Mouse (Mus musculus): ENCODE measurements around the gene Apex1.
A peak's percentile ranks its signal among the peaks of the same experiment; 100 is the strongest.
"Not testable (repeated sequence)": the region's sequence is repeated elsewhere in the genome, so short reads cannot be mapped to it uniquely, and the experiment has no call there.

Gene Apex1

DNA sequence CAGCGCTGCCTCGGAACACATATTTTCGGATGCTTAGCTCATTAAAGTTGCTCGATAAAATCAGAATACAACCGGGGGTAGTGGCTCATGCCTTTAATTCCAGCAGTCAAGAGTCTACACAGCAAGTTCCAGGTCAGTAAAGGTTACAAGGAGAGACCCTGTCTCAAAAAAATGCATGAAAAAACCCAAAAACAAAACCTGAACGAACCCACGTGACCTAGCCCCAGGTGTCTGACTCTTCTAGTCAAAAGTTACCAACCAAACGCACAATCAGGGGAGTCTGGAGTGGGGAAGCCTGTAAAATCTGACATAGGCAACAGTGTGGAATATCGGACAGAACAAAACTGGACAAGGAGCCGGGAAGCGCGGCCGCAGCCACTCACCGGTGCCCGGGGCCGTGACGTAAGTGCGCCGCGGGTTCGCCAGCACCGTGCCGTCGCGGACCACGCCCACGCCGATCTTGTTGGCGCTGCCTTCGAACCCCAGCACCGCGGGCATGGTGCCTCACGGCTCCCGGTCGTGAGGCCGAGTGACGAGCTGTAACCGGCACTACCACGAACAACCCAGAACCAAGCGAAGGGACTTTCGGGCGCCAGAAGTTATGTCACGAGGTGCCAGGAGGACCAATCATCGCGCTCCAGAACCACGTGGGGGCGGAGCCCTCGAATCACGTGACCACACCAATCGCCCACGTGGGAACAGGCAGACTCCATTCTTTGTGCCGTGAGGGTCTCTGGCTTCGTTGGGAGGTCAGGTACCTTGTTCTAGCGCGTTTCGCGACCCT lies at the start of gene Apex1, which contains the start of gene Osgep:
TSS of gene Apex1 (plus strand) at position 688 of the 784 bp plus-strand sequence.
TSS of gene Osgep (minus strand) at position 613 of the 784 bp plus-strand sequence.
- DNase-seq: peak; percentile 94 to 95

DNA sequence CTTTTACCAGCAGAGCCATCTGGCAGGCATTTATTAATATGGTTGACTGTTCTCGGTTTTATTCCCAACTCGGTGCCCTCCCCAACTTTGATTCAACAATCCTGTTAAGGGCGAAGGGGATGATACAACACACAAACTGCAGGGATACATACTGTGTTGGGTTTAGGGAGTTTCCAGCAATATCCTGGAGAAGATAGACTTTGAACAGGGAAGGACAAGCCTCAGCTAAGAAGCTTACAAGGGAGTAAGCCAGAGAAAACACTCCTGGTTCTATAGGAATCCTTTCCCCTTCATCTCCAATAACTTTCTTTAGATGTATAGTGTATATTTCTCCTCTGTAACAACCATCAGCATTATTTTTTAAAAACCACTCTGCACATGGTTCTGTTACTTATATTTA lies 49.6 kb upstream of the Apex1 start:
- no peak for DNase-seq

- no peak for DNase-seq
Measured at GRCm38 (mm10) chr14:50875591-50876230, 49.1 kb upstream of the Apex1 start.

- DNase-seq: no peak
Measured at GRCm38 (mm10) chr14:50876236-50876950, 48.4 kb upstream of the Apex1 start.

- DNase-seq: no peak
Measured at GRCm38 (mm10) chr14:50891621-50892020, 33.1 kb upstream of the Apex1 start.

GRCm38 (mm10) chr14:50892091-50892490 lies 32.7 kb upstream of the Apex1 start:
- no peak for DNase-seq

DNA sequence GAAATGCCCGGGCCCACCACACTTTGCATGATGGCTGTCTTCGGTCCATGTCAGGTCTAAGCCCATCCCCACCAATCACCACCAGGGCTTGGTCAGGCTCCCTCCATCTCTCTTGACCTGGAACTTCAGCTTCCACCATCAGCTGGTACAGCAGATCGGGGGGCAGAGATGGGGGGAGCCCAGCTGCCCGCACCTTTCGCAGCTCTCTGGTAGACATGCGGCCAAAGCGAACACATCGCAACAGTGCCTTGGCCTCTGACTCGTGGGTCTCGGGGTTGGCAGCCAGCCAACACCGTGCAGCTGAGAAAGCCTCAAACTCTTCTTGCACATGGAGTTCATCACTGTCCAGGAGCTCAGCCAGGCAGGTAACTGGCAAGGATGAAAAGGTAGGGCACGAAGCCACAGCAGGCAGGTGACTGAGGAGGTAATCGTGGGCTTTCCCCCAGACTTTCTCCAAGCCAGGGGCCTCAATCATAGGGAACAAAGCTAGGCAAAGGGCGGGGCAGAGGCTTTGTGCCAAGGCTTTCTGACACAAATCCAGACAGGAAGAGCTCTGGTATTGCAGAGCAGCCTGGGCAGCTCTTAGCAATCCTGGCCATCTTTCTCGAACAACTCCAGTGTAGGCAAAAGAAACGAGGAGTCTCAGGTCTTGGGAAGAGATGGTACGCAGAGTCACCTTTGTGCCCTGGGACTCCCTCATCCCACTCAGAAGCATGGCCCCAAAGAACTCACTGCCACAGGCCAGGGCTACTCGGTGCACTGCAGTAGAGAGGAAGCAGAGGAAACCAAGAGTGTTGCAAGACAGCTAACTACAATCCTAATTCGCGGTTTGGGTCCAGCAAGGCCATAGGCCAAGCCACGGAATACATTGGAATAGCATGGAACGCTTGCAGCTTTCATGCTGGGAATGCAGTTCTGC lies 32.0 kb upstream of the Apex1 start:
- DNase-seq: peak; percentile 33 to 43

- DNase-seq: peak; percentile 21 to 37
Measured at GRCm38 (mm10) chr14:50895407-50895806, 29.4 kb upstream of the Apex1 start.

GRCm38 (mm10) chr14:50895985-50896746 lies 28.6 kb upstream of the Apex1 start:
- DNase-seq: peak; percentile 81 to 82

- peak; percentile 64 to 73 for DNase-seq
Measured at GRCm38 (mm10) chr14:50896747-50897373, 27.9 kb upstream of the Apex1 start.

DNA sequence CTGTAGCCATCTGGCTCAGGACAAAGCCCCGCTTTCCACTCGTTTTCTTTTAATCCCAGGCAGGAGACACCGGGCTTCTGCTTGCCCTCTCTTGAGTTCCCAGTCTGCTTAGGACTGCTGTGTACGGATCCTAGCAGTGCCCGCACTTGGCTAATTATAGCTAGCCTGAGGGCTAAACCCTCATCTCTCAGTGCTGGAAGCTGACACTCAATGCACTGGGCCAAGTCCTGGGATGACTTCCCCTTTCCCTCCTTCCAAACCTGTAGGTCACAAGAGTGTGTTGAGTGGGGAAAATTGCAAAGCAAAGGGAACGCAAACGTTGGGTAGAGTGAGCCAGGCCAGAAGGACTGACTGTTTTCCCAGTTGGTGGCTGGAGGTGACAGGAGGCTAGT lies 27.4 kb upstream of the Apex1 start, which contains the start of gene Klhl33:
TSS of gene Klhl33 (minus strand) at position 134 of the 392 bp plus-strand sequence.
- peak; percentile 62 to 68 for DNase-seq

GRCm38 (mm10) chr14:50897992-50898391 lies 26.8 kb upstream of the Apex1 start:
- not testable (repeated sequence) for DNase-seq

- DNase-seq: peak; percentile 69 to 80
Measured at GRCm38 (mm10) chr14:50903973-50904827, 20.6 kb upstream of the Apex1 start.

- DNase-seq: no peak
Measured at GRCm38 (mm10) chr14:50904828-50905129, 20.0 kb upstream of the Apex1 start.

GRCm38 (mm10) chr14:50905327-50905726 lies 19.4 kb upstream of the Apex1 start:
- DNase-seq: not testable (repeated sequence)

DNA sequence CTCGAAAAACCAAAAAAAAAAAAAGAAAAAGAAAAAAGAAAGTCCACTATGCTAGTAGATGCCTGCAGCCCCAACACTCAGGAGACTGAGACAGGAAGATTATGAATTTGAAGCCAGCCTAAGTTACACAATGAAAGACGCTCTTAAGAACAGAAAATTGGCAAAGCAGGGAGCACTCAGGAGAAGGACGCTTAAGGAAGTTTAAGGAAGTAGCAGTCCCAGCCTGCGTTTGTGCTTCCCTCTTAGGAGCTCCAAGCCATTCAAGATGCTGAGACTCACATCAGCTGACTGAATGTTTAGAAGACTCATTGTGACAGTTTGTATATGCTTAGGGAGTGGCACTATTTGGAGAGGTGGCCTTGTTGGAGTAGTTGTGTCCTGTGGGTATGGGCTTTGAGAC lies 16.6 kb upstream of the Apex1 start:
- no peak for DNase-seq

DNA sequence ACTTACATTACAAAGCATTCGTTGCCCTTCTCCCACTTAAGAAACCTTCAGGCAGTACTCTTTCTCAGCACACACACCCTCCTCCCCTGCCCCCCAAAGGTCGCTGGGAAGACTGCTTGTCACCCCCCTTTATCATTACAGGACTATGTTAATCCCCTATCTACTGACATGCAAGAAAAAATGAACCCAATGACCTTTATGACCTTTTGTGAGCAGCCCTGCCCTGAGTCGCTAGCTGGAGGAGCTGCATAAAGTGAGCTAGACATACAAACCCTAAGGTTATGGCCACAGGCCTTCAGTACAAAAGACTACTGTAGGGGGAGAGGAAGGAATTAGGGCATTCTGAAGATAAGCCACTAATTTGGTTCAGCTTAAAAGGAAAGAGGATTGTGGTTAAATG lies 13.4 kb upstream of the Apex1 start:
- DNase-seq: no peak

DNA sequence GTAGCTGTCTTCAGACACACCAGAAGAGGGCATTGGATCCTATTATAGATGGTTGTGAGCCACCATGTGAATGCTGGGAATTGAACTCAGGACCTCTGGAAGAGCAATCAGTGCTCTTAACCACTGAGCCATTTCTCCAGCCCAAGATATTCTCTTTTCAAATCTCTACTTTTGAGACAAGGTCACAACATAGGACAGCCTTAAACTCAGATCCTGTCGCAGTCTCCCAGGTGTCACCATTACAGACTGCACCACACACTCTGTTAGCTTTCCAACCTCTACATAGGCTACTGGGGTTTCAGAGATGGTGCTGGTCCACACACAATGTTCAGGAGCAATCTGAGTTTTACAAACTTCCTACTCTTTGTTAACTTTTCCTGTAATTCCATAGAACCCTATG lies 1.3 kb upstream of the Apex1 start:
- DNase-seq: not testable (repeated sequence)

DNA sequence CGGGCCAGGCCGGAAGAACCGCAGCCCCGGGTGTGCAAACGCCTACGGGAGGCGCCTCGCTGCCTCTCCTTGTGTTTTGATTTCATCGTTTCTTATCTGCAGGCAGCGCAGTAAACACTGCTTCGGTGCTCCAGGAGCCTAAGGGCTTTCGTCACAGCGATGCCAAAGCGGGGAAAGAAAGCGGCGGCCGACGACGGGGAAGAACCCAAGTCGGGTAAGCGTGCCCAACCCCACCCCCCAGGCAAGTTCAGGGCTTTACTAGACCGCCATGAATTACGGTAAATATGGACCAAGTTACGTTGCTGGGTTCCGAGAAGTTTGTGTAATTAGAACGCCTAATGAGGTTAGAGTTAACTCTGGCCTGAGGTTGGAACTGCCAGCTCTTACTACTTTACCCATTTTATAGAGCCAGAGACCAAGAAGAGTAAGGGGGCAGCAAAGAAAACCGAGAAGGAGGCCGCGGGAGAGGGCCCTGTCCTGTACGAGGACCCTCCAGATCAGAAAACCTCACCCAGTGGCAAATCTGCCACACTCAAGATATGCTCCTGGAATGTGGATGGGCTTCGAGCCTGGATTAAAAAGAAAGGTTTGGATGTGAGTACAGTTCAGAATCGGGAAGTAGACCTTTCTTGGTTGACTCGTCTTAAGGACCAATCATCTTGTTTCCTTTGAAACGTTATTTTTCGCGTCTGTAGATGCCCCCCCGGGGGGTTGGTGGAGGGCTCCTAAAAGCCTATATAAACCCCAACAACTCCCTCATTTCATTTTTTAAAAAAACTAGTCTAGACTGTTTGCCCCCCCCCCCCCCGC lies 548 bp downstream of the Apex1 start:
- peak in 1 of 2 experiments; percentile 23 for DNase-seq
